Mouse (Mus musculus): ENCODE data around the gene Capn9.

GRCm38 (mm10) chr8:124630891-124631290 lies 55.0 kb downstream of the Capn9 start:
- no peak for TF ChIP-seq CTCF (IDR thresholded peaks at IDR 0.05; ENCODE audit: extremely low read depth, insufficient read depth, insufficient read length, insufficient replicate concordance)
- no peak for TF ChIP-seq POLR2A (IDR thresholded peaks at IDR 0.05; ENCODE audit: low read depth, low read length)

All from spleen, adult 2 months (tissue).